Mouse (Mus musculus): ENCODE results near the gene Olfr389. TPM values are rescaled to one million over a fixed set of nuclear protein-coding genes. Genes with fewer than 3 reads are reported as not detected.

Gene Olfr389
- polyA plus RNA-seq (2015; fragmentation: Nextera tagmentation; extraction: Ambion mirVana) = not detected in 2 replicates

GRCm38 (mm10) chr11:73780613-73781012 is at the start of gene Olfr389:
Gene Olfr389, minus strand, starts transcription at chr11:73780713.
- H3K4me1 ChIP-seq (ENCODE audit: control insufficient read depth, insufficient read depth, low read length) = no peaks in the 10 kb centered on the region
- 90% methylated on average over 1 of the region's 1 CpGs for WGBS
- ATAC-seq = no peak

GRCm38 (mm10) chr11:73816949-73817348 is 36.4 kb upstream of the Olfr389 start, which contains the start of gene Olfr392:
Gene Olfr392, minus strand, starts transcription at chr11:73817049.
- 100% methylated on average over 1 of the region's 1 CpGs for WGBS
- no peaks in the 10 kb centered on the region for H3K4me1 ChIP-seq (ENCODE audit: control insufficient read depth, insufficient read depth, low read length)
- no peaks in the 10 kb centered on the region for H3K27me3 ChIP-seq (ENCODE audit: control insufficient read depth, insufficient read depth, low read depth, low read length)
- H3K4me3 ChIP-seq (ENCODE audit: low read depth, low read length) = no peak within 1 kb of the TSS
- H3K4me2 ChIP-seq (ENCODE audit: low read length) = no peak within 1 kb of the TSS
- H3K27ac ChIP-seq (ENCODE audit: low read length) = no peak within 1 kb of the TSS
- no peaks in the 10 kb centered on the region for H3K36me3 ChIP-seq (ENCODE audit: control insufficient read depth, insufficient read depth, low read length)
- H3K9me3 ChIP-seq (replicated peaks; ENCODE audit: control insufficient read depth, low read length, poor library complexity, severe bottlenecking) = peaks cover 3% of the 10 kb centered on the region; the same call in 1 of the 2 replicates
- H3K9ac ChIP-seq (ENCODE audit: low read depth, low read length) = no peak within 1 kb of the TSS
- ATAC-seq = no peak

More at GRCm38 (mm10) chr11:73780613-73781012, at the start of gene Olfr389:
- Histone ChIP-seq H3K9me3 (replicated peaks; ENCODE audit: control insufficient read depth, low read length, poor library complexity, severe bottlenecking) (0 out of 2 replicates have a peak, but pooled peaks cover 4% of the 10 kb centered on the region), H3K36me3 (ENCODE audit: control insufficient read depth, insufficient read depth, low read length) (no peaks in the 10 kb centered on the region), H3K27me3 (ENCODE audit: control insufficient read depth, insufficient read depth, low read depth, low read length) (no peaks in the 10 kb centered on the region), H3K4me3 (ENCODE audit: low read depth, low read length) (no peak within 1 kb of the TSS), H3K4me2 (ENCODE audit: low read length) (no peak within 1 kb of the TSS), H3K27ac (ENCODE audit: low read length) (no peak within 1 kb of the TSS), H3K9ac (ENCODE audit: low read depth, low read length) (no peak within 1 kb of the TSS)

- Histone ChIP-seq H3K27me3 (ENCODE audit: control insufficient read depth, insufficient read depth, low read depth, low read length) (no peaks in the 10 kb centered on the region), H3K36me3 (ENCODE audit: control insufficient read depth, insufficient read depth, low read length) (no peaks in the 10 kb centered on the region), H3K4me1 (ENCODE audit: control insufficient read depth, insufficient read depth, low read length) (no peaks in the 10 kb centered on the region), H3K4me3 (ENCODE audit: low read depth, low read length) (no peak within 1 kb of the TSS), H3K4me2 (ENCODE audit: low read length) (no peak within 1 kb of the TSS), H3K9me3 (replicated peaks; ENCODE audit: control insufficient read depth, low read length, poor library complexity, severe bottlenecking) (peaks cover 9% of the 10 kb centered on the region), H3K27ac (ENCODE audit: low read length) (no peak within 1 kb of the TSS), H3K9ac (ENCODE audit: low read depth, low read length) (no peak within 1 kb of the TSS)
- WGBS = 26% methylated on average over 1 of the region's 1 CpGs
- ATAC-seq = no peak
Measured at GRCm38 (mm10) chr11:73802952-73803351, 22.4 kb upstream of the Olfr389 start, which contains the start of gene Olfr391-ps. Gene Olfr391-ps, minus strand, starts transcription at chr11:73803052.

- Histone ChIP-seq H3K9me3 (replicated peaks; ENCODE audit: control insufficient read depth, low read length, poor library complexity, severe bottlenecking) (peaks cover 4% of the 10 kb centered on the region; the same call in 1 of the 2 replicates), H3K4me3 (ENCODE audit: low read depth, low read length) (no peak within 1 kb of the TSS), H3K4me1 (ENCODE audit: control insufficient read depth, insufficient read depth, low read length) (no peaks in the 10 kb centered on the region), H3K36me3 (ENCODE audit: control insufficient read depth, insufficient read depth, low read length) (no peaks in the 10 kb centered on the region), H3K4me2 (ENCODE audit: low read length) (no peak within 1 kb of the TSS), H3K9ac (ENCODE audit: low read depth, low read length) (no peak within 1 kb of the TSS), H3K27me3 (ENCODE audit: control insufficient read depth, insufficient read depth, low read depth, low read length) (no peaks in the 10 kb centered on the region), H3K27ac (ENCODE audit: low read length) (no peak within 1 kb of the TSS)
- 67% methylated on average over 1 of the region's 1 CpGs for WGBS
- no peak for ATAC-seq
Measured at GRCm38 (mm10) chr11:73782664-73783063, 2.2 kb upstream of the Olfr389 start, which contains the start of gene Olfr390. Gene Olfr390, plus strand, starts transcription at chr11:73782964.

- Histone ChIP-seq H3K4me3 (ENCODE audit: low read depth, low read length) (no peak overlapping the region), H3K27me3 (ENCODE audit: control insufficient read depth, insufficient read depth, low read depth, low read length) (no peaks in the 10 kb centered on the region), H3K4me1 (ENCODE audit: control insufficient read depth, insufficient read depth, low read length) (no peaks in the 10 kb centered on the region), H3K9ac (ENCODE audit: low read depth, low read length) (no peak overlapping the region), H3K4me2 (ENCODE audit: low read length) (no peak overlapping the region), H3K9me3 (replicated peaks; ENCODE audit: control insufficient read depth, low read length, poor library complexity, severe bottlenecking) (peaks cover 17% of the 10 kb centered on the region), H3K36me3 (ENCODE audit: control insufficient read depth, insufficient read depth, low read length) (no peaks in the 10 kb centered on the region), H3K27ac (ENCODE audit: low read length) (no peak overlapping the region)
- ATAC-seq = no peak
Measured at GRCm38 (mm10) chr11:73759115-73759514, 21.4 kb downstream of the Olfr389 start.

Other genes with a start within 250 kb of the Olfr389 start
- not detected in 2 replicates for gene Olfr385, start 187.7 kb downstream of the Olfr389 start, polyA plus RNA-seq (2015; fragmentation: Nextera tagmentation; extraction: Ambion mirVana)
- gene Olfr384, start 182.1 kb downstream of the Olfr389 start, polyA plus RNA-seq (2015; fragmentation: Nextera tagmentation; extraction: Ambion mirVana) = not detected in 2 replicates
- gene Zfp735, start 91.9 kb downstream of the Olfr389 start, polyA plus RNA-seq (2015; fragmentation: Nextera tagmentation; extraction: Ambion mirVana) = not detected in 2 replicates
- not detected in 2 replicates for gene Olfr390, start 2.3 kb upstream of the Olfr389 start, polyA plus RNA-seq (2015; fragmentation: Nextera tagmentation; extraction: Ambion mirVana)
- not detected in 2 replicates for gene Olfr391-ps, start 22.3 kb upstream of the Olfr389 start, polyA plus RNA-seq (2015; fragmentation: Nextera tagmentation; extraction: Ambion mirVana)
- not detected in 2 replicates for gene Olfr392, start 36.3 kb upstream of the Olfr389 start, polyA plus RNA-seq (2015; fragmentation: Nextera tagmentation; extraction: Ambion mirVana)
- gene Olfr393, start 70.7 kb upstream of the Olfr389 start, polyA plus RNA-seq (2015; fragmentation: Nextera tagmentation; extraction: Ambion mirVana) = not detected in 2 replicates
- gene Olfr394, start 110.1 kb upstream of the Olfr389 start, polyA plus RNA-seq (2015; fragmentation: Nextera tagmentation; extraction: Ambion mirVana) = not detected in 2 replicates
- gene Olfr395, start 128.6 kb upstream of the Olfr389 start, polyA plus RNA-seq (2015; fragmentation: Nextera tagmentation; extraction: Ambion mirVana) = not detected in 2 replicates
- gene Olfr23, start 156.0 kb upstream of the Olfr389 start, polyA plus RNA-seq (2015; fragmentation: Nextera tagmentation; extraction: Ambion mirVana) = not detected in 2 replicates
- not detected in 2 replicates for gene Olfr397, start 180.1 kb upstream of the Olfr389 start, polyA plus RNA-seq (2015; fragmentation: Nextera tagmentation; extraction: Ambion mirVana)
- gene Olfr398, start 209.7 kb upstream of the Olfr389 start, polyA plus RNA-seq (2015; fragmentation: Nextera tagmentation; extraction: Ambion mirVana) = not detected in 2 replicates